Mouse (Mus musculus) CD4-positive, CD25-positive, alpha-beta regulatory T cell, adult 2 months (primary cell): ENCODE measurements around the gene Ccdc85c.

Experiments
- DNase-seq: peaks from one replicate; pipeline ENCODE4 v3.0.0-alpha.2; 2012; ENCODE audit warnings: low read depth, low spot score

Ccdc85c gene

DNA sequence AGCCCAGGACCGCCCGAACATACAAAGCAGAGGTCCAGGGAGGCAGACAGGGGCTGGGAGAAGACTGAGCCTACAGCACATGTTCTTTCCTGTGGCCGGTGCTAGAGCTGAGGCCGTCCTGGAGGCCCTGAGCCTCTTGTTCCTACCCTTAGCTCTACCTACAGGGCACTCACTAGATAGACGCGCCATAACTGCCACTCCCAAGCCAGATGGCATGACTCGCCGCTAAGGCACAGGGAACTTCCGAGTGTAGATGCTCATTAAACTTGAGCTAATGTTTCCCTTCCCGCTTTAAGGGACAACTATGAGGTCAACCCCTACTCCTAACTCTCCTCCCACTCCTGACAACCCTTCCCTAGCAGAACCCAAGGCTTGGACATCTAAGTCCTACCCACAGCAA is 6.3 kb downstream of the Ccdc85c start:
- no peak for DNase-seq

DNA sequence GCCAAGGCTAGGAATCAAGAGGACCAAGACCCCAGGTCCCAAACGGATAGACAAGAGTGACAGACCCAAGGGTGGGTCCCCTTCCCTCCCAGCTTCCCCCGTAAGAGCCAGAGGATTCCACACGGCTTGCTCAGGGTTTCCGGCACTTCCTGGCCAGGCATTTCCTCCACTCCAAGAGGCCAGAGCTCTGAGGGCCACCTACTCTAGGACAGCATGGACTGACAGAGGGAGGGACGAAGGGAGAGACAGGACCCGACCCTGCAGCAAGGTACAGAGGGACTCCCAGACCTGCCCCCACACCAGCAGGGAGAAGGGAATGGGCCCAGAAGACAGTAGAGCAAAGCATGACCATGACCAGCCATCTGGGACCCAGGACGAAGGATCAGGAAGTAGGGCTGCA is 7.6 kb downstream of the Ccdc85c start:
- DNase-seq: no peak

GRCm38 (mm10) chr12:108265831-108266619 is 9.2 kb downstream of the Ccdc85c start:
- no peak for DNase-seq

DNA sequence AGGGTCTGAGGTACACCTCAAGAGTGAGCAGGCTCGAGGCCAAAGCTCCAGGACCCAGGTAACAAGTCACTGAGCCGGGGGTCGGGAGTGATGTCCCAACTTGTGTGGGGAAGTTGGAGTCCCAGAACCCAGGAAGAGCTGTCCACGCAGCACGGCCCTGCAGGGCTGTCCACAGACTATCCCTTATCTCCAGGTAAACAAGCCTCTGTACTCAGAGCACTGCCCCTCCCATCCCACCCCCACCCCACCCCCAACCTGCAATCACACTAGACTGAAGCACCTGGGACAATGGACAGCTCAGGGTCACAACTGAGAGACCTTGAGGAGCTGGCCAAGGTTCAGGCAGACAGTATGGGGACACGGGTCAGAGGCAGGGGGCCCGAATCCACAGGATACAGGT is 10.3 kb downstream of the Ccdc85c start:
- no peak for DNase-seq

- DNase-seq: no peak
These were observed 14.3 kb downstream of the Ccdc85c start for GRCm38 (mm10) chr12:108260950-108261349.

GRCm38 (mm10) chr12:108259322-108260049 is 15.7 kb downstream of the Ccdc85c start:
- DNase-seq: no peak

- no peak for DNase-seq
These were observed 18.5 kb downstream of the Ccdc85c start for GRCm38 (mm10) chr12:108256734-108257133.

- no peak for DNase-seq
These were observed 19.3 kb downstream of the Ccdc85c start for GRCm38 (mm10) chr12:108255960-108256359.

GRCm38 (mm10) chr12:108255511-108255919 is 19.7 kb downstream of the Ccdc85c start:
- no peak for DNase-seq

GRCm38 (mm10) chr12:108253042-108253441 is 22.2 kb downstream of the Ccdc85c start:
- DNase-seq: no peak

DNA sequence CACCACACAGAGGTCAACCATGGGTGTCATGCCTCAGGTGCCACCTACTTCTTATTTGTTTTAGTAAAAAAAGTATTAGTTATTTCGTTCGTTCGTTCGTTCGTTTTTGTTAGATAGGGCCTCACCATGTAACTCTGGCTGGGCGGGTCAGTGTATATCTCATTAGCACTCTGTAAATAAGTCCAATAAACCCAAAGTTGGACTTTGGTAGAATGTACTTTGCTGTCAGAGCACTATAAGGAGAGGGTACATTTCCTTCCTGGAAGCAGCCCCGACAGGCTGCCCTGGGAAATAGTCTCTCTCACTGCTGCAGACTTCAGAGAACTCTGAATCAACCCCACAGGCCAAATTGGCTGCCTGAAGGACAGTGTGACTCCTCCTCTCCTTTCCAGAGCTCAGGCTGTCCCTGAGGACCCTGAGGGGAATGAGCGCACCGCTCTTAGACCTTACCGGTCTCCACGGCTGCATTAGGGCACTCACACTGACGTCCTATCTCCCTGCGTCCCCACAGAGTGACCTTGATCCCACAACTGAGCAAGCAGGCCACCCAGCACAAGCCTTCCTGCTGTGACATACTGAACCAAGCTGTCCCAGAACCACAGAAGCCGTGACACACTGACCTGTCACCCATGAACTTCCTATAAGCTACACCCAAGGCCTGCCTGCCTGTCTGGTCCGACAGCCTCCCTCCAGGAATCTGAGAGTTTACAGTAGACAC is 23.2 kb downstream of the Ccdc85c start:
- no peak for DNase-seq

DNA sequence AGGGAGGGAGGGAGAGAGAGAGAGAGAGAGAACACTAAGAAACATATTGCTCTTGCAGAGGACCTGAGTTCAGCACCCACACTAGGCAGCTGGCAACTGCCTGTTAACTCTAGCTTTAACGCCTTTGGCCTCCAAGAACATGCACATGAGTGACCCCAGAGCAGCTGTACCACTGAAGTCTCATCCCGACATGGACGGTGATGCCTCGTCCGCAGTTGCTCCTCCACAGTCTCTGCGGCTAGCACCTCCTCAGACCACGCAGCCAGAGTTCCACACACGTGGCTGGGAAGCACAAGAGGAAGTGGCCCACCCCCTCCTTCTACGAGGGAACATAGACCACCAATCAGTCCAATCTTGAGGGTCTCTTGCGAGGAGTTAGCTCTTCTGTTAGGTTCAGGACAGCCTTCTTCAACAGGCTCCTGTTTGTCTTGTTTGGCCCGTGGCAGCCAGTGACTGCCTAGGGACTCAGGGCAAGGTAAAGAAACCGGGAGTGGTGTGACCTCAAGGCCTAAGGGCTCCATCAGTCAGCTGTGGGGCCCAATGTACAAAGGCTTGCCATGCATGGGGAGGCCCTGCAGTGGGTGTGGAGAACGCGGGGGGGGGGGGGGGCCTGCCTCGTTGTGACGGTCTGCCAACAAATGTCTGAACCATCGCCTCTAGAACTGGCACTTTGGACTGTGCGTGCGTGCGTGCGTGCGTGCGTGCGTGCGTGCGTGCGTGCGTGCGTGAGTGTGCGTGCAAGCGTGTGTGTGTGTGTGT is 24.0 kb downstream of the Ccdc85c start:
- DNase-seq: no peak

- no peak for DNase-seq
These were observed 25.7 kb downstream of the Ccdc85c start for GRCm38 (mm10) chr12:108249522-108249921.

GRCm38 (mm10) chr12:108249019-108249418 is 26.2 kb downstream of the Ccdc85c start:
- DNase-seq: no peak

DNA sequence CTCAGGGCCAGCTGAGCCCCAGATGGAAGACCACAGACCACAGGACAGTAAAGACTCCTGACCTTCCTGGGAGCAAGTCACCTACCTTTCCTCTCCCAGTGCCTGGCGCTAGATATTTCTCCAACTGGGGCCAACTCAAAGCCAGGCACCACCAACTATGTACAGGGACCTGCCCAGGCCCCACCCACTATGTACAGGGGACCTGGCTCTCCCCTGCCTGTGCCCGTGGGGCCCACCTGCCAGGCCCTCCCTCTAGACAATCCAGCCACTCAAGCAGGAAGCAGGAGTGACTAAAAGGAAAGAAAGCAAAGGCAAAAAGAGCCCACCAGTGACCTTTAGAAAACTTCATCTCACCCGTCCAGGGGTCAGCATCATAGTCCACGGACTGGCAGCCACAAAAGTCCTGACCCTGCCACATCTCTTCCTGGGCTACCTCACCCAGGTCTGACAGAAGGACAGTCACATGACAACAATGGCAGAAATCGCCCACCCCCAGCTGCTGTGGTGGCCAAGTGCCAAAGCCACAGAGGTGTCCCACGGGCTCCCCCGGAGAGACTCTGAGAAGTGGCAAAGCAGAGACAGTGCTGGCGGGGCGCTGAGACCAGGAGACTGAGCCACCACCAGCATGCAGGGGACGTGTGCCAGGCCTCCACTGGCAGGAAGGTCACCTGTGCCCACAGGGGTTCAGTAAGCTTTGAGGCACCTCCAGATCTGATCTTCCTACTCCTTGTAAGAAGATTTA is 28.3 kb downstream of the Ccdc85c start:
- no peak for DNase-seq

- no peak for DNase-seq
These were observed 29.6 kb downstream of the Ccdc85c start for GRCm38 (mm10) chr12:108245579-108245978.

DNA sequence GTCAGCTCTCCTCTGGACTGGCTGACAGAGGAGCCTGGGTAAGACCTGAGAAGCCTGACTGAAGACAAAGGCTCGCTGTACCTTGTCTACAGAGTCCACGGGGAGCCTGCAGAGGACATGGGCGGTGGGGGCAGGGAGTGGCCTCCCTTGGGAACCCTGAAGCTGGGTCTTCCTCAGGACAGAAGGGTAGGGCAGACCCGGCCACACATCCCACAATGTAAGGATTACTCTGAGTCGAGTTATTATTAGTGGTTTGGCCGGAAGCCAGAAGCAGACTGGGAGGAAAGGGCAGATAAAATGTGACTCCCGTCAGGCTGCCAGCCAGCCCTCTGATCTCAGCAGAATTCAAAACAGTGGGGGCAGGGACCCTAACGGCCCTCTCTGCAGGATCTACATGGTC is 30.4 kb downstream of the Ccdc85c start:
- no peak for DNase-seq

- DNase-seq: no peak
These were observed 32.9 kb downstream of the Ccdc85c start for GRCm38 (mm10) chr12:108242243-108242745.

GRCm38 (mm10) chr12:108241626-108242025 is 33.6 kb downstream of the Ccdc85c start:
- no peak for DNase-seq

- DNase-seq: no peak
These were observed 34.2 kb downstream of the Ccdc85c start for GRCm38 (mm10) chr12:108240953-108241588.
